Mouse (Mus musculus): ENCODE results near the gene Rap1gds1. TPM values are rescaled to one million over a fixed set of nuclear protein-coding genes. Genes with fewer than 3 reads are reported as not detected.

The Rap1gds1 gene
- total RNA-seq, 2 experiments from 2014 or later = 33.9 to 35.2 TPM

DNA sequence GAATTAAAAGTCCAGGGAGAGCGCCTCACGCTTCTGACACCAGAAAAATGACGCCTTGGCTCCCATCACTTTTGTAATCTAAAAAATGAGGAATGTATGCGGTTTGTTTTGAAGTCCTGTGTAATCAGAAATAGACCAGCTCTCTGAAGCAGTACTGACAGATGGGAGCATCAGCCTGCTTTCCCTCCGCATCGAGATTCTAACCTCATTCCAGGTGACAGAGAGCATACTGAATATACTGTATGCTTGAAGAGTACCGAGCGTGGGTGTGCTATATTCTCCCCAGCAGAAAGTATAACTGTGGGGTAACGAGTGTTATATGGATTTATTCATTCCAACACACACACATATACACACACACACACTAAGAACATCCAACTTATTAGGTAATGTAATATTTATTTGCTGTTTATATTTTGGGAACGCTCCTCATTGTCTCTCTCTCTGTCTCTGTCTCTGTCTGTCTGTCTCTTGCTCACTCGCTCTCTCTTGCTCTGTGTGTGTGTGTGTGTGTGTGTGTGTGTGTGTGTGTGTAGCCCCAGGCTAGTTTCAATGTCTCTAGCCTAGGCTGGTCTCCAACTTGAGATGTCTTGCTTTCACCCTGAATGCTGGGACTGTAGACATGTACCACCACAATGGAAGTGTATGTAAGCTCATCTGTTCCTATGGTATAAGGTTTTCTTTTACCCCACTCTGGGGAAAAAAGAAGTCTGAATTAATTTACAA lies 193.8 kb downstream of the Rap1gds1 start:
- no peak for DNase-seq

DNA sequence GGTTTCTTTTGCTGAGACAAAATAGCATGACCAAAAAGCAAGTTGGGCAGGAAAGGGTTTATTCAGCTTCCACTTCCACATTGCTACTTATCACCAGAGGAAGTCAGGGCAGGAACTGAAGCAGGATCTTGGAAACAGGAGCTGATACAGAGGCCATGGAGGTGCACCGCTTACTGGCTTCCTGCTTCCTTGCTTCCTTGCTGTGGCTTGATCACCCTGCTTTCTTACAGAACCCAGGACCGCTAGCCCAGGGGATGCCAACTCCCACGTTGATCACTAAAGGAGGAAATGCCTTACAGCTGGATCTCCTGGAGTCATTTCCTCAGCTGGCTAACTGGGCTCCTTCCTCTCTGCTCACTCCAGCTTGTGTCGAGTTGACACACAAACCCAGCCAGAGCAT lies 197.3 kb downstream of the Rap1gds1 start:
- no peak for DNase-seq

- no peak for DNase-seq
These were observed 198.1 kb downstream of the Rap1gds1 start for GRCm38 (mm10) chr3:138876931-138877361.

GRCm38 (mm10) chr3:138876418-138876817 lies 198.6 kb downstream of the Rap1gds1 start:
- DNase-seq = no peak

DNA sequence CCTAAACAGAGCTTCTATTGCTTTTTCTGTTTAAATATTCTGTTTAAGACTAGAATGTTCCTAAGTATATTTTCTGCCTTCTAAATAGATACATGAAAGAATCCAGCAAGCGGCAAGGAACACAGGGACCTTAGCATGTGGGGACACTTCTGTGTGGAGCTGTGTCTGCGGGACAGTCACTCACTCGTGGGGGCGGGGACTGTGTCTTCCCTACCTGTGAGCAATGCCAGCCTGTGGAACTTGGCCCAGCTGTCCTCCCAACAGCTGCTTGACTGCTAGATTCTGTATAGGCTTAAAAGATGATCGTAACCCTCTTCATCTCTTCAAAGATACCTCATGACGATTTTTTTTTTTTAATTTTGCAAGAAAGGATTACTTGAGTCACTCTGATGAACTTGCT lies 199.1 kb downstream of the Rap1gds1 start:
- DNase-seq = no peak

Other genes with a start within 250 kb of the Rap1gds1 start
- not detected for gene Stpg2, start 130.5 kb upstream of the Rap1gds1 start, total RNA-seq (2021)

All from gastrocnemius, postnatal 10 days (tissue).